Mouse (Mus musculus): ENCODE data around the gene Zfp90. TPM values are rescaled to one million over a fixed set of nuclear protein-coding genes. Genes with fewer than 3 reads are reported as not detected.

Gene Zfp90
- polyA plus RNA-seq (2015; fragmentation: Nextera tagmentation; extraction: Ambion mirVana): 30.2 and 32.6 TPM in 2 replicates

GRCm38 (mm10) chr8:106415182-106415971, at the start of gene Zfp90:
TSS of gene Zfp90 (plus strand) at chr8:106415327.

Other genes starting within 250 kb of the Zfp90 start
- gene Slc7a6, start 246.5 kb upstream of the Zfp90 start, polyA plus RNA-seq (2015; fragmentation: Nextera tagmentation; extraction: Ambion mirVana): 46.4 and 47.3 TPM in 2 replicates
- gene Slc7a6os, start 204.4 kb upstream of the Zfp90 start, polyA plus RNA-seq (2015; fragmentation: Nextera tagmentation; extraction: Ambion mirVana): 32.3 and 36.1 TPM in 2 replicates
- 49.1 and 56.5 TPM in 2 replicates for gene Prmt7, start 204.4 kb upstream of the Zfp90 start, polyA plus RNA-seq (2015; fragmentation: Nextera tagmentation; extraction: Ambion mirVana)
- 43.8 and 49.5 TPM in 2 replicates for gene Smpd3, start 77.3 kb upstream of the Zfp90 start, polyA plus RNA-seq (2015; fragmentation: Nextera tagmentation; extraction: Ambion mirVana)
- not detected in 2 replicates for gene 6030452D12Rik, start 85.2 kb downstream of the Zfp90 start, polyA plus RNA-seq (2015; fragmentation: Nextera tagmentation; extraction: Ambion mirVana)
- 8.3 and 9.7 TPM in 2 replicates for gene Cdh3, start 95.6 kb downstream of the Zfp90 start, polyA plus RNA-seq (2015; fragmentation: Nextera tagmentation; extraction: Ambion mirVana)
- 4.3 and 9.1 TPM in 2 replicates for gene Gm10073, start 158.1 kb downstream of the Zfp90 start, polyA plus RNA-seq (2015; fragmentation: Nextera tagmentation; extraction: Ambion mirVana)
- 3.3 and 5.9 TPM in 2 replicates for gene Cdh1, start 188.0 kb downstream of the Zfp90 start, polyA plus RNA-seq (2015; fragmentation: Nextera tagmentation; extraction: Ambion mirVana)